Mouse (Mus musculus) myocyte (in vitro differentiated cells): ENCODE data around the gene Gm17268.

ENCODE experiments used
- CEBPB ChIP-seq: IDR thresholded peaks from 2 replicates; pipeline ENCODE4 v1.6.1; 2011; ENCODE audit warnings: mild to moderate bottlenecking, moderate library complexity; ENCODE audit not compliant: poor library complexity, insufficient read depth, severe bottlenecking
- E2F4 ChIP-seq: IDR thresholded peaks from one replicate; pipeline ENCODE4 v1.6.1; 2011; ENCODE audit warnings: mild to moderate bottlenecking, control low read depth, moderate library complexity; ENCODE audit not compliant: insufficient read depth
- MAX ChIP-seq: IDR thresholded peaks from one replicate; pipeline ENCODE4 v1.6.1; 2011; ENCODE audit warnings: low read depth, mild to moderate bottlenecking, control low read depth
- MYOD1 ChIP-seq, 3 experiments: IDR thresholded peaks; one replicate each; pipeline ENCODE4 v1.6.1; 2011; ENCODE audit warnings: control low read depth in 2 of 3, low read depth in 2 of 3, mild to moderate bottlenecking in 2 of 3, moderate library complexity in 1 of 3; ENCODE audit not compliant: insufficient read length in 2 of 3, control insufficient read depth in 1 of 3
- POLR2A ChIP-seq: IDR thresholded peaks from one replicate; pipeline ENCODE4 v1.6.1; 2011; ENCODE audit warnings: low read depth, mild to moderate bottlenecking, control low read depth, moderate library complexity; ENCODE audit not compliant: insufficient read length
- SRF ChIP-seq: IDR thresholded peaks from one replicate; pipeline ENCODE4 v1.6.1; 2011; ENCODE audit warnings: low read depth; ENCODE audit not compliant: control insufficient read depth, insufficient read length
- TCF12 ChIP-seq: IDR thresholded peaks from one replicate; pipeline ENCODE4 v1.6.1; 2011; ENCODE audit warnings: mild to moderate bottlenecking, control low read depth; ENCODE audit not compliant: poor library complexity, insufficient read depth, severe bottlenecking
- USF1 ChIP-seq: IDR thresholded peaks from one replicate; pipeline ENCODE4 v1.6.1; 2011; ENCODE audit warnings: low read depth, mild to moderate bottlenecking, control low read depth, moderate library complexity

GRCm38 (mm10) chr11:82013756-82014155, 24.6 kb downstream of the Gm17268 start:
- TF ChIP-seq POLR2A (no peak), USF1 (no peak), CEBPB (no peak), MAX (no peak), MYOD1 (IDR thresholded peaks at IDR 0.05; ENCODE audit: control insufficient read depth in 1 of 3, insufficient read length in 2 of 3, low read depth in 2 of 3) (no peak), TCF12 (no peak), SRF (no peak), E2F4 (no peak)
